In the genomic region with DNA sequence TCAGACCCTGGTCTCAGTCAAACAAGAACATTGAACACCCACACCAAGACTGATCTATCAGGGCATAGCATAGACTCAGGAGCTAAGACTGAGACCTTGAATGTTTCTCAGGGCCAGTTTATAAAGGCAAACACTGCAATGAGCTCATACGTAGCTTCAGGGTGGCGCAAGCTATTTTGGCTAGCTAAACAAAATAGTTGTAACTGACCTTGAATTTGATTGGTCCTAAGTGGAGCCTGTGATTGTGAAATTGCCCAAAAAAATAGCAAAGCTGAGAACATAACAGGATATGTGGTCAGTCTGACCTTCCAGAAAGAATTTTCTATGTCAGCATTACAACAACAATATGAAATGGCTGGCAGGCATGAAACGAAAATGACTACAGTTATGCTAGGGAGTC, we compare ENCODE assay signal across 15 mouse cellular contexts. TPM values are rescaled to one million over a fixed set of nuclear protein-coding genes. Genes with fewer than 3 reads are reported as not detected.
DNase-seq lines count a peak whose midpoint lies in the region; ATAC-seq lines count a peak whose summit lies in the region.
"Had no signal": no experiment of that assay in that cellular context is flagged by ENCODE, and none has a peak within 500 bp of the region (broad histone marks: within the 10 kb centered on the region; RNA-seq: fewer than 3 reads in every experiment).

No protein-coding gene starts in this region.

- H3K4me1 ChIP-seq in liver, embryonic 15.5 days (replicated peaks), result no peaks in the 10 kb centered on the region
- no peaks in the 10 kb centered on the region for H3K4me1 ChIP-seq in forebrain, embryonic 12.5 days
- H3K4me1 ChIP-seq: limb, embryonic 12.5 days had no signal

- peak overlapping the region; percentile 43 for H3K27ac ChIP-seq in liver, embryonic 15.5 days (replicated peaks)
- no peak overlapping the region for H3K27ac ChIP-seq in forebrain, embryonic 12.5 days
- H3K27ac ChIP-seq: limb, embryonic 12.5 days had no signal

- no peak overlapping the region for H3K4me3 ChIP-seq in liver, embryonic 15.5 days (replicated peaks)
- no peak overlapping the region for H3K4me3 ChIP-seq in forebrain, embryonic 12.5 days (replicated peaks)
- H3K4me3 ChIP-seq: erythroblast, embryonic 14.5 days; limb, embryonic 12.5 days had no signal

- no peaks in the 10 kb centered on the region for H3K9me3 ChIP-seq in liver, embryonic 15.5 days (replicated peaks)
- H3K9me3 ChIP-seq in forebrain, embryonic 12.5 days, result no peaks in the 10 kb centered on the region
- H3K9me3 ChIP-seq: limb, embryonic 12.5 days had no signal

- no peak overlapping the region for H3K4me2 ChIP-seq in liver, embryonic 15.5 days
- H3K4me2 ChIP-seq in forebrain, embryonic 12.5 days, result no peak overlapping the region
- H3K4me2 ChIP-seq: limb, embryonic 12.5 days had no signal

- H3K9ac ChIP-seq in liver, embryonic 15.5 days, result no peak overlapping the region
- no peak overlapping the region for H3K9ac ChIP-seq in forebrain, embryonic 12.5 days
- H3K9ac ChIP-seq: limb, embryonic 12.5 days had no signal

- peak; percentile 17 to 42 for DNase-seq in heart, adult 18-20 months
- no peak for DNase-seq in heart, postnatal 4 days
- peak; percentile 56 for DNase-seq in ovary, adult 18-20 months (ENCODE audit: low spot score)
- no peak for DNase-seq in ovary, postnatal 36 days (ENCODE audit: low spot score)
- DNase-seq in skeletal muscle tissue, adult 2 months (ENCODE audit: low read depth, low spot score), result peak; percentile 57
- DNase-seq in cerebellum, adult 11-12 months, result no peak
- DNase-seq: cerebellum, adult 8-10 months; gastrocnemius, postnatal 36 days; thymus, adult 18-20 months had no signal

- 40% methylated on average over 3 of the region's 3 CpGs for WGBS in liver, embryonic 15.5 days (ENCODE audit: insufficient replicate concordance)
- 92% methylated on average over 3 of the region's 3 CpGs for WGBS in forebrain, embryonic 12.5 days

- H3K36me3 ChIP-seq in liver, embryonic 15.5 days (replicated peaks), result no peaks in the 10 kb centered on the region
- H3K36me3 ChIP-seq in forebrain, embryonic 12.5 days (replicated peaks), result no peaks in the 10 kb centered on the region
- H3K36me3 ChIP-seq: limb, embryonic 12.5 days had no signal

- H3K27me3 ChIP-seq in liver, embryonic 15.5 days, result no peaks in the 10 kb centered on the region
- no peaks in the 10 kb centered on the region for H3K27me3 ChIP-seq in forebrain, embryonic 12.5 days
- H3K27me3 ChIP-seq: limb, embryonic 12.5 days had no signal

- peak; percentile 67 for ATAC-seq in liver, embryonic 15.5 days (ENCODE audit: insufficient read depth)
- ATAC-seq in forebrain, embryonic 12.5 days (ENCODE audit: low FRiP score), result no peak
- ATAC-seq: midbrain, embryonic 16.5 days had no signal

RNA-seq across cellular contexts. Expression of gene Pcnx4, which starts 46.2 kb away (rescaled TPM):
- total RNA-seq in heart, adult 18-20 months (2021), result 1 to 10 TPM; 3.4 to 3.7 TPM
- total RNA-seq in heart, postnatal 4 days (2021), result 1 to 10 TPM; 4.0 to 4.1 TPM
- 2.0 and 2.1 TPM in 2 replicates for polyA plus RNA-seq in liver, embryonic 15.5 days (2015; fragmentation: Nextera tagmentation; extraction: Ambion mirVana)
- polyA plus RNA-seq in forebrain, embryonic 12.5 days (2016; fragmentation: Nextera tagmentation; extraction: Ambion mirVana), result 15.5 and 17.6 TPM in 2 replicates

RNA-seq across cellular contexts. Expression of gene Lrrc9, which starts 48.3 kb away (rescaled TPM):
- total RNA-seq in heart, adult 18-20 months (2021), result under 1 TPM; 0.08 to 0.47 TPM
- total RNA-seq in heart, postnatal 4 days (2021), result 1 to 10 TPM; 1.0 to 1.2 TPM
- polyA plus RNA-seq in liver, embryonic 15.5 days (2015; fragmentation: Nextera tagmentation; extraction: Ambion mirVana), result 0.12 and 0.13 TPM in 2 replicates
- polyA plus RNA-seq in forebrain, embryonic 12.5 days (2016; fragmentation: Nextera tagmentation; extraction: Ambion mirVana), result 2.3 and 3.4 TPM in 2 replicates
- polyA plus RNA-seq: erythroblast, embryonic 14.5 days; spleen, adult 2 months had no signal

Comparison
In these comparisons a context has a peak if more than half of its experiments do, and no peak if none do; other contexts are left out.
1. DNase-seq: peak in heart, adult 18-20 months (2 of 2), ovary, adult 18-20 months (single experiment) and skeletal muscle tissue, adult 2 months (single experiment); none in heart, postnatal 4 days (single experiment), ovary, postnatal 36 days (single experiment) and cerebellum, adult 11-12 months (single experiment).